Mouse (Mus musculus): Measurements from ENCODE around the gene Olfr891. TPM values are rescaled to one million over a fixed set of nuclear protein-coding genes. Genes with fewer than 3 reads are reported as not detected.

Gene Olfr891
- polyA plus RNA-seq (2015; fragmentation: Nextera tagmentation; extraction: Ambion mirVana) = not detected in 2 replicates

GRCm38 (mm10) chr9:38180721-38181120, at the start of gene Olfr891:
Olfr891 (minus strand) TSS chr9:38180821.

GRCm38 (mm10) chr9:38217755-38218154, 37.1 kb upstream of the Olfr891 start, which contains the start of gene Olfr894:
Olfr894 (plus strand) TSS chr9:38218055.

GRCm38 (mm10) chr9:38208065-38208464, 27.4 kb upstream of the Olfr891 start, which contains the start of gene Olfr893:
Olfr893 (plus strand) TSS chr9:38208365.

GRCm38 (mm10) chr9:38142217-38142616, 38.4 kb downstream of the Olfr891 start, which contains the start of gene Olfr890:
Olfr890 (plus strand) TSS chr9:38142517.

Other genes with a start within 250 kb of the Olfr891 start
- not detected in 2 replicates for gene Olfr881, start 189.0 kb downstream of the Olfr891 start, polyA plus RNA-seq (2015; fragmentation: Nextera tagmentation; extraction: Ambion mirVana)
- gene Olfr883, start 155.0 kb downstream of the Olfr891 start, polyA plus RNA-seq (2015; fragmentation: Nextera tagmentation; extraction: Ambion mirVana) = not detected in 2 replicates
- gene Olfr884, start 134.3 kb downstream of the Olfr891 start, polyA plus RNA-seq (2015; fragmentation: Nextera tagmentation; extraction: Ambion mirVana) = not detected in 2 replicates
- gene Olfr885, start 119.5 kb downstream of the Olfr891 start, polyA plus RNA-seq (2015; fragmentation: Nextera tagmentation; extraction: Ambion mirVana) = not detected in 2 replicates
- not detected in 2 replicates for gene Olfr887, start 96.7 kb downstream of the Olfr891 start, polyA plus RNA-seq (2015; fragmentation: Nextera tagmentation; extraction: Ambion mirVana)
- not detected in 2 replicates for gene Olfr888, start 72.7 kb downstream of the Olfr891 start, polyA plus RNA-seq (2015; fragmentation: Nextera tagmentation; extraction: Ambion mirVana)
- 0.97 and 1.6 TPM in 2 replicates for gene Olfr889, start 65.6 kb downstream of the Olfr891 start, polyA plus RNA-seq (2015; fragmentation: Nextera tagmentation; extraction: Ambion mirVana)
- gene Olfr890, start 38.3 kb downstream of the Olfr891 start, polyA plus RNA-seq (2015; fragmentation: Nextera tagmentation; extraction: Ambion mirVana) = not detected in 2 replicates
- gene Olfr893, start 27.5 kb upstream of the Olfr891 start, polyA plus RNA-seq (2015; fragmentation: Nextera tagmentation; extraction: Ambion mirVana) = not detected in 2 replicates
- gene Olfr894, start 37.2 kb upstream of the Olfr891 start, polyA plus RNA-seq (2015; fragmentation: Nextera tagmentation; extraction: Ambion mirVana) = not detected in 2 replicates
- not detected in 2 replicates for gene Olfr143, start 72.0 kb upstream of the Olfr891 start, polyA plus RNA-seq (2015; fragmentation: Nextera tagmentation; extraction: Ambion mirVana)
- not detected in 2 replicates for gene Olfr895, start 87.0 kb upstream of the Olfr891 start, polyA plus RNA-seq (2015; fragmentation: Nextera tagmentation; extraction: Ambion mirVana)
- not detected in 2 replicates for gene Olfr896-ps1, start 110.3 kb upstream of the Olfr891 start, polyA plus RNA-seq (2015; fragmentation: Nextera tagmentation; extraction: Ambion mirVana)
- not detected in 2 replicates for gene Olfr25, start 148.2 kb upstream of the Olfr891 start, polyA plus RNA-seq (2015; fragmentation: Nextera tagmentation; extraction: Ambion mirVana)
- gene Olfr898, start 167.6 kb upstream of the Olfr891 start, polyA plus RNA-seq (2015; fragmentation: Nextera tagmentation; extraction: Ambion mirVana) = not detected in 2 replicates
- not detected in 2 replicates for gene Olfr250, start 186.1 kb upstream of the Olfr891 start, polyA plus RNA-seq (2015; fragmentation: Nextera tagmentation; extraction: Ambion mirVana)
- gene Olfr251, start 196.3 kb upstream of the Olfr891 start, polyA plus RNA-seq (2015; fragmentation: Nextera tagmentation; extraction: Ambion mirVana) = not detected in 2 replicates
- not detected in 2 replicates for gene Olfr147, start 220.9 kb upstream of the Olfr891 start, polyA plus RNA-seq (2015; fragmentation: Nextera tagmentation; extraction: Ambion mirVana)
- not detected in 2 replicates for gene Olfr901, start 248.6 kb upstream of the Olfr891 start, polyA plus RNA-seq (2015; fragmentation: Nextera tagmentation; extraction: Ambion mirVana)